In the genomic region with DNA sequence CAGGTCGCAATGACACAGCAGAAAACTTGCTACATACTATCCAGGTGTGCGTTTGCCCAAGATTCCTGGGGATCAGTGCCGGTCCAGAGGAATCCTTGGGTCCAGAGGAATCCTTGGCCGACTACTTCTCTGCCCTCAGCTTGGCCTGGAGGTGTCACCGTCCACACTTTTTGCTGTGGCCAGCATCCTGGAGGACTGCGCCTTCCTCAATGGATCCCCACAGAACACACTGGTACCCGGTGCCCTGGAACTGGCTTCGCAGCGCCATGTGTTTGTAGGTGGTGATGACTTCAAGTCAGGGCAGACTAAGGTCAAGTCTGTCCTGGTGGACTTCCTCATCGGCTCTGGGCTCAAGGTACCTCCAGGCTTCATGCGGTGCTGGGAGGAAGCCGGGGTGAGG, we compare ENCODE assay signal across 8 mouse cellular contexts. TPM values are rescaled to one million over a fixed set of nuclear protein-coding genes. Genes with fewer than 3 reads are reported as not detected.
DNase-seq lines count a peak whose midpoint lies in the region; ATAC-seq and TF ChIP-seq lines count a peak whose summit lies in the region.
"Had no signal": no experiment of that assay in that cellular context is flagged by ENCODE, and none has a peak within 500 bp of the region (broad histone marks: within the 10 kb centered on the region; RNA-seq: fewer than 3 reads in every experiment).

No protein-coding gene starts in this region.

- peaks cover 31% of the 10 kb centered on the region for H3K36me3 ChIP-seq in kidney, embryonic 14.5 days (ENCODE audit: control insufficient read depth, insufficient read depth, low read length)
- no peaks in the 10 kb centered on the region for H3K36me3 ChIP-seq in testis, adult 2 months (ENCODE audit: control insufficient read depth, insufficient read depth, low read length)
- H3K36me3 ChIP-seq in limb, embryonic 10.5 days, result peaks cover 68% of the 10 kb centered on the region

- H3K27me3 ChIP-seq in kidney, embryonic 14.5 days (ENCODE audit: control insufficient read depth, insufficient read depth, low read length), result no peaks in the 10 kb centered on the region
- H3K27me3 ChIP-seq in testis, adult 2 months (ENCODE audit: control insufficient read depth, insufficient read depth, low read length), result no peaks in the 10 kb centered on the region
- H3K27me3 ChIP-seq in limb, embryonic 10.5 days (ENCODE audit: low read depth, poor library complexity, severe bottlenecking), result no peaks in the 10 kb centered on the region

- no peaks in the 10 kb centered on the region for H3K9me3 ChIP-seq in kidney, embryonic 14.5 days (ENCODE audit: control insufficient read depth, low read length)
- H3K9me3 ChIP-seq in limb, embryonic 10.5 days (replicated peaks), result no peaks in the 10 kb centered on the region
- H3K9me3 ChIP-seq: heart, embryonic 15.5 days had no signal

- H3K4me1 ChIP-seq in kidney, embryonic 14.5 days (ENCODE audit: control insufficient read depth, insufficient read depth, low read length), result peaks cover 63% of the 10 kb centered on the region
- peaks cover 70% of the 10 kb centered on the region for H3K4me1 ChIP-seq in testis, adult 2 months (ENCODE audit: control insufficient read depth, insufficient read depth, low read length)
- H3K4me1 ChIP-seq in limb, embryonic 10.5 days, result peaks cover 79% of the 10 kb centered on the region

- no peak for TF ChIP-seq POLR2A in testis, adult 2 months (IDR thresholded peaks at IDR 0.05; ENCODE audit: control insufficient read depth, low read depth, low read length)

- no peak overlapping the region for H3K27ac ChIP-seq in kidney, embryonic 14.5 days (ENCODE audit: low read depth, low read length)
- H3K27ac ChIP-seq in testis, adult 2 months (ENCODE audit: control insufficient read depth, insufficient read depth, low read depth, low read length), result no peak overlapping the region; the same call in 1 of the 2 replicates
- no peak overlapping the region for H3K27ac ChIP-seq in limb, embryonic 10.5 days
- H3K27ac ChIP-seq: heart, embryonic 15.5 days had no signal

- no peak for TF ChIP-seq CTCF in testis, adult 2 months (IDR thresholded peaks at IDR 0.05; ENCODE audit: control insufficient read depth, insufficient read depth, insufficient replicate concordance, low read depth, low read length)

- WGBS in kidney, embryonic 14.5 days, result 92% methylated on average over 12 of the region's 12 CpGs
- 94% methylated on average over 12 of the region's 12 CpGs for WGBS in limb, embryonic 10.5 days

- no peak overlapping the region for H3K9ac ChIP-seq in kidney, embryonic 14.5 days (ENCODE audit: low read depth, low read length)

- no peak for ATAC-seq in kidney, embryonic 14.5 days (ENCODE audit: low FRiP score, low TSS enrichment)

- H3K4me3 ChIP-seq in kidney, embryonic 14.5 days (ENCODE audit: low read length), result peak overlapping the region; percentile 61; the same call in 1 of the 2 replicates
- peak overlapping the region; percentile 94 for H3K4me3 ChIP-seq in testis, adult 2 months (ENCODE audit: control insufficient read depth, low read depth, low read length)
- H3K4me3 ChIP-seq in limb, embryonic 10.5 days, result peak overlapping the region; percentile 78; the same call in 1 of the 2 replicates

- H3K4me2 ChIP-seq in kidney, embryonic 14.5 days (replicated peaks; ENCODE audit: low read depth, low read length), result peak overlapping the region; percentile 93; the same call in 1 of the 2 replicates

- DNase-seq in kidney, adult 8-10 months, result no peak
- DNase-seq in testis, postnatal 10 days (ENCODE audit: low spot score), result no peak
- no peak for DNase-seq in limb, embryonic 10.5 days (ENCODE audit: low spot score)
- DNase-seq in ovary, adult 18-20 months (ENCODE audit: low spot score), result no peak
- no peak for DNase-seq in layer of hippocampus, adult 11-12 months (ENCODE audit: low spot score)

RNA-seq across cellular contexts. Expression of a gene that starts 1.6 kb away (rescaled TPM):
- polyA plus RNA-seq in kidney, embryonic 14.5 days (2014; fragmentation: Nextera tagmentation; extraction: Ambion mirVana), result 102 and 118 TPM in 2 replicates
- 561 and 588 TPM in 2 replicates for polyA plus RNA-seq in testis, adult 2 months (2012; rRNA removed)
- polyA plus RNA-seq in limb, embryonic 10.5 days (2016; fragmentation: Nextera tagmentation; extraction: Ambion mirVana), result 214 and 225 TPM in 2 replicates

RNA-seq across cellular contexts. Expression of a gene that starts 12.9 kb away (rescaled TPM):
- polyA plus RNA-seq in kidney, embryonic 14.5 days (2014; fragmentation: Nextera tagmentation; extraction: Ambion mirVana), result 172 and 220 TPM in 2 replicates
- polyA plus RNA-seq in testis, adult 2 months (2012; rRNA removed), result 35.6 and 38.9 TPM in 2 replicates
- 164 and 182 TPM in 2 replicates for polyA plus RNA-seq in limb, embryonic 10.5 days (2016; fragmentation: Nextera tagmentation; extraction: Ambion mirVana)

RNA-seq across cellular contexts. Expression of a gene that starts 20.1 kb away (rescaled TPM):
- polyA plus RNA-seq in kidney, embryonic 14.5 days (2014; fragmentation: Nextera tagmentation; extraction: Ambion mirVana), result 1.1 and 1.4 TPM in 2 replicates
- 1.4 TPM in 2 replicates for polyA plus RNA-seq in testis, adult 2 months (2012; rRNA removed)
- polyA plus RNA-seq in limb, embryonic 10.5 days (2016; fragmentation: Nextera tagmentation; extraction: Ambion mirVana), result 0.38 and 0.64 TPM in 2 replicates

RNA-seq across cellular contexts. Expression of a gene that starts 36.4 kb away (rescaled TPM):
- 0.31 and 0.41 TPM in 2 replicates for polyA plus RNA-seq in kidney, embryonic 14.5 days (2014; fragmentation: Nextera tagmentation; extraction: Ambion mirVana)
- 1.3 and 1.4 TPM in 2 replicates for polyA plus RNA-seq in testis, adult 2 months (2012; rRNA removed)
- polyA plus RNA-seq in limb, embryonic 10.5 days (2016; fragmentation: Nextera tagmentation; extraction: Ambion mirVana), result not detected in 2 replicates

RNA-seq across cellular contexts. Expression of a gene that starts 56.6 kb away (rescaled TPM):
- 12.9 and 22.4 TPM in 2 replicates for polyA plus RNA-seq in kidney, embryonic 14.5 days (2014; fragmentation: Nextera tagmentation; extraction: Ambion mirVana)
- 42.5 and 43.8 TPM in 2 replicates for polyA plus RNA-seq in testis, adult 2 months (2012; rRNA removed)
- polyA plus RNA-seq in limb, embryonic 10.5 days (2016; fragmentation: Nextera tagmentation; extraction: Ambion mirVana), result 20.9 and 26.1 TPM in 2 replicates
